Comparison of ENCODE assay signal across 17 mouse cellular contexts in genomic region chr10:114808799-114809198, GRCm38 (mm10). TPM values are rescaled to one million over a fixed set of nuclear protein-coding genes. Genes with fewer than 3 reads are reported as not detected.
"Had no signal": no experiment of that assay in that cellular context is flagged by ENCODE, and none has a peak within 500 bp of the region (broad histone marks: within the 10 kb centered on the region; RNA-seq: fewer than 3 reads in every experiment).

No protein-coding gene starts in this region.

- H3K9ac ChIP-seq: limb, embryonic 15.5 days; liver, embryonic 14.5 days; neural tube, embryonic 12.5 days had no signal

- H3K27ac ChIP-seq: limb, embryonic 15.5 days; liver, embryonic 14.5 days; midbrain, embryonic 10.5 days; neural tube, embryonic 12.5 days had no signal

- H3K9me3 ChIP-seq: limb, embryonic 15.5 days; midbrain, embryonic 10.5 days; neural tube, embryonic 12.5 days had no signal

- H3K4me3 ChIP-seq: limb, embryonic 15.5 days; midbrain, embryonic 10.5 days; myocyte; neural tube, embryonic 12.5 days had no signal

- H3K36me3 ChIP-seq: limb, embryonic 15.5 days; midbrain, embryonic 10.5 days; neural tube, embryonic 12.5 days had no signal

- H3K4me2 ChIP-seq: limb, embryonic 15.5 days; neural tube, embryonic 12.5 days had no signal

- H3K4me1 ChIP-seq: limb, embryonic 15.5 days; midbrain, embryonic 10.5 days; neural tube, embryonic 12.5 days had no signal

- DNase-seq: kidney, adult 8-10 months; kidney, postnatal 36 days; lung, adult 18-20 months; lung, postnatal 10 days; lung, postnatal 4 days; retina, postnatal 1 day; right cerebral cortex, postnatal 4 days; spleen, adult 18-20 months; thymus, adult 18-20 months; thymus, postnatal 14 days had no signal

- H3K27me3 ChIP-seq: limb, embryonic 15.5 days; neural tube, embryonic 12.5 days had no signal

RNA-seq across cellular contexts. Expression of gene Trhde, which starts 6.7 kb away (rescaled TPM):
- total RNA-seq: megakaryocyte, adult 5-6 weeks; neutrophil, adult 5-6 weeks had no signal
